In the genomic region with DNA sequence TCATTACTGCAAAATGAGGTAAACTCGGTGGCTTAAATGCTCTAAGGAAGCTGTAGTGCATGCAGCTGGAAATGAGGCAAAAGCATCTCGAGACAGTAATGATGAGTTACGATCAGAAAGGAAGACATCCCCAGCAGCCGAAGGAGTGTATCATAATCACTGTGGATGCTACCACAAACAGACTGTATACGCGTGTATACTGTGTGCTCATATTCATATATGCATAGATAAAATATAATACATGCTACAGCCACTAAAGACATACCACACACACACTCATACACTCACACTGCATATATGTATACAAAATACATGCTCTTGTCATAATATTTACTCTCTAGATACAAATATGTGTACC, we compare ENCODE assay signal across 20 mouse cellular contexts. TPM values are rescaled to one million over a fixed set of nuclear protein-coding genes. Genes with fewer than 3 reads are reported as not detected.
DNase-seq lines count a peak whose midpoint lies in the region; ATAC-seq and TF ChIP-seq lines count a peak whose summit lies in the region.
"Had no signal": no experiment of that assay in that cellular context is flagged by ENCODE, and none has a peak within 500 bp of the region (broad histone marks: within the 10 kb centered on the region; RNA-seq: fewer than 3 reads in every experiment).

No protein-coding gene starts in this region.

- no peaks in the 10 kb centered on the region; the same call in 1 of the 2 replicates for H3K27me3 ChIP-seq in hindbrain, embryonic 11.5 days (ENCODE audit: control insufficient read depth, insufficient read depth, low read length)
- no peaks in the 10 kb centered on the region for H3K27me3 ChIP-seq in hindbrain, embryonic 10.5 days (ENCODE audit: insufficient read depth, poor library complexity, severe bottlenecking)
- H3K27me3 ChIP-seq in neural tube, embryonic 12.5 days (replicated peaks) = no peaks in the 10 kb centered on the region
- no peaks in the 10 kb centered on the region for H3K27me3 ChIP-seq in hindbrain, postnatal 0 days (ENCODE audit: insufficient read depth, low read length)
- no peaks in the 10 kb centered on the region for H3K27me3 ChIP-seq in neural tube, embryonic 15.5 days (replicated peaks)
- H3K27me3 ChIP-seq: CH12.LX; stomach, embryonic 15.5 days had no signal

- no peaks in the 10 kb centered on the region for H3K4me1 ChIP-seq in hindbrain, embryonic 11.5 days (replicated peaks; ENCODE audit: control insufficient read depth, insufficient read depth, low read length)
- H3K4me1 ChIP-seq in hindbrain, embryonic 10.5 days (replicated peaks) = peaks cover 7% of the 10 kb centered on the region
- peaks cover 18% of the 10 kb centered on the region; the same call in 1 of the 2 replicates for H3K4me1 ChIP-seq in neural tube, embryonic 12.5 days
- H3K4me1 ChIP-seq in hindbrain, postnatal 0 days (ENCODE audit: insufficient read depth, low read length) = no peaks in the 10 kb centered on the region; the same call in 1 of the 2 replicates
- peaks cover 19% of the 10 kb centered on the region for H3K4me1 ChIP-seq in neural tube, embryonic 15.5 days

- intact Hi-C loops in left cerebral cortex, postnatal 25 days (cut with DNase I) = loop anchor here (10.0 kb wide), 1 partner anchor 196 kb away; the partner anchor contains the start of gene Wdfy2

- H3K4me3 ChIP-seq in hindbrain, embryonic 11.5 days (ENCODE audit: low read depth, low read length) = no peak overlapping the region
- no peak overlapping the region for H3K4me3 ChIP-seq in hindbrain, embryonic 10.5 days
- no peak overlapping the region for H3K4me3 ChIP-seq in neural tube, embryonic 12.5 days
- H3K4me3 ChIP-seq in hindbrain, postnatal 0 days (ENCODE audit: low read length) = no peak overlapping the region
- H3K4me3 ChIP-seq in neural tube, embryonic 15.5 days (replicated peaks) = peak overlapping the region; percentile 8; the same call in 1 of the 2 replicates
- H3K4me3 ChIP-seq: stomach, embryonic 15.5 days had no signal

- no peaks in the 10 kb centered on the region for H3K9me3 ChIP-seq in hindbrain, embryonic 11.5 days (ENCODE audit: control insufficient read depth, low read length)
- H3K9me3 ChIP-seq in hindbrain, embryonic 10.5 days = no peaks in the 10 kb centered on the region
- H3K9me3 ChIP-seq in neural tube, embryonic 12.5 days = no peaks in the 10 kb centered on the region
- H3K9me3 ChIP-seq in hindbrain, postnatal 0 days (ENCODE audit: low read length) = no peaks in the 10 kb centered on the region
- no peaks in the 10 kb centered on the region for H3K9me3 ChIP-seq in neural tube, embryonic 15.5 days (replicated peaks)
- H3K9me3 ChIP-seq: stomach, embryonic 15.5 days had no signal

- 59% methylated on average over 6 of the region's 6 CpGs for WGBS in hindbrain, embryonic 11.5 days
- WGBS in hindbrain, embryonic 10.5 days = 65% methylated on average over 6 of the region's 6 CpGs
- 41% methylated on average over 6 of the region's 6 CpGs for WGBS in neural tube, embryonic 12.5 days
- 53% methylated on average over 6 of the region's 6 CpGs for WGBS in hindbrain, postnatal 0 days
- WGBS in neural tube, embryonic 15.5 days = 11% methylated on average over 6 of the region's 6 CpGs

- H3K4me2 ChIP-seq in hindbrain, embryonic 11.5 days (replicated peaks; ENCODE audit: low read depth, low read length) = no peak overlapping the region
- H3K4me2 ChIP-seq in neural tube, embryonic 12.5 days (replicated peaks) = peak overlapping the region; percentile 34
- peak overlapping the region; percentile 27 for H3K4me2 ChIP-seq in hindbrain, postnatal 0 days (ENCODE audit: low read depth, low read length)
- H3K4me2 ChIP-seq in neural tube, embryonic 15.5 days = peak overlapping the region; percentile 47

- DNase-seq in hindbrain, embryonic 11.5 days (ENCODE audit: low spot score) = no peak
- no peak for DNase-seq in hindbrain, embryonic 10.5 days (ENCODE audit: low spot score)
- DNase-seq in neural tube, embryonic 10.5 days (ENCODE audit: extremely low spot score, low spot score) = no peak
- DNase-seq in hindbrain, postnatal 0 days (ENCODE audit: low spot score) = no peak
- no peak for DNase-seq in T-cell, adult 2 months (ENCODE audit: low spot score)
- no peak for DNase-seq in left cerebral cortex, postnatal 25 days (ENCODE audit: low spot score in 2 of 2)
- DNase-seq: cerebellum, postnatal 14 days; gastrocnemius, postnatal 25 days; kidney, postnatal 10 days; lung, adult 2 months; spleen, adult 18-20 months; thymus, adult 2 months had no signal

- no peak overlapping the region for H3K27ac ChIP-seq in hindbrain, embryonic 11.5 days (ENCODE audit: low read depth, low read length)
- no peak overlapping the region for H3K27ac ChIP-seq in hindbrain, embryonic 10.5 days
- H3K27ac ChIP-seq in neural tube, embryonic 12.5 days = no peak overlapping the region
- H3K27ac ChIP-seq in hindbrain, postnatal 0 days = peak overlapping the region; percentile 43; the same call in 1 of the 2 replicates
- peak overlapping the region; percentile 82 for H3K27ac ChIP-seq in neural tube, embryonic 15.5 days (replicated peaks)

- H3K9ac ChIP-seq in hindbrain, embryonic 11.5 days (ENCODE audit: low read depth, low read length) = no peak overlapping the region
- H3K9ac ChIP-seq in neural tube, embryonic 12.5 days = no peak overlapping the region
- H3K9ac ChIP-seq in hindbrain, postnatal 0 days (replicated peaks; ENCODE audit: low read length) = no peak overlapping the region
- no peak overlapping the region for H3K9ac ChIP-seq in neural tube, embryonic 15.5 days (replicated peaks)
- H3K9ac ChIP-seq: stomach, embryonic 15.5 days had no signal

- H3K36me3 ChIP-seq in hindbrain, embryonic 11.5 days (ENCODE audit: control insufficient read depth, insufficient read depth, low read length) = no peaks in the 10 kb centered on the region
- no peaks in the 10 kb centered on the region for H3K36me3 ChIP-seq in hindbrain, embryonic 10.5 days
- H3K36me3 ChIP-seq in neural tube, embryonic 12.5 days = no peaks in the 10 kb centered on the region
- no peaks in the 10 kb centered on the region for H3K36me3 ChIP-seq in hindbrain, postnatal 0 days (ENCODE audit: insufficient read depth, low read length)
- no peaks in the 10 kb centered on the region for H3K36me3 ChIP-seq in neural tube, embryonic 15.5 days
- H3K36me3 ChIP-seq: stomach, embryonic 15.5 days had no signal

- ATAC-seq in hindbrain, embryonic 11.5 days (ENCODE audit: low FRiP score) = 0 out of 2 replicates have a peak, but pooled peaks have one; percentile 19
- peak; percentile 79 for ATAC-seq in neural tube, embryonic 12.5 days (ENCODE audit: low FRiP score, low read depth)
- peak; percentile 35; the same call in 1 of the 2 replicates for ATAC-seq in hindbrain, postnatal 0 days
- ATAC-seq in neural tube, embryonic 15.5 days (ENCODE audit: low FRiP score) = no peak; the same call in 1 of the 2 replicates

- TF ChIP-seq CTCF in hindbrain, postnatal 0 days (IDR thresholded peaks at IDR 0.05; ENCODE audit: low read depth) = no peak

RNA-seq across cellular contexts. Expression of gene Serpine3, which starts 25.1 kb away (rescaled TPM):
- polyA plus RNA-seq in hindbrain, embryonic 11.5 days (2014; fragmentation: Nextera tagmentation; extraction: Ambion mirVana) = not detected in 2 replicates
- polyA plus RNA-seq in hindbrain, embryonic 10.5 days (2016; fragmentation: Nextera tagmentation; extraction: Ambion mirVana) = not detected in 2 replicates
- polyA plus RNA-seq in neural tube, embryonic 12.5 days (2016; fragmentation: Nextera tagmentation; extraction: Ambion mirVana) = not detected in 2 replicates
- total RNA-seq in hindbrain, postnatal 0 days (2014; rRNA removed) = not detected in 2 replicates
- not detected in 2 replicates for polyA plus RNA-seq in hindbrain, postnatal 0 days (2015; fragmentation: Nextera tagmentation; extraction: Ambion mirVana)
- polyA plus RNA-seq in neural tube, embryonic 15.5 days (2015; fragmentation: Nextera tagmentation; extraction: Ambion mirVana) = not detected in 2 replicates
- not detected for total RNA-seq in left cerebral cortex, postnatal 25 days (2021)
- total RNA-seq: adrenal gland, adult 2 months; gastrocnemius, postnatal 25 days; left cerebral cortex, postnatal 14 days had no signal
- polyA plus RNA-seq: adrenal gland, adult 2 months; heart, postnatal 0 days; liver, adult 2 months; lung, adult 2 months; stomach, embryonic 15.5 days; thymus, adult 2 months had no signal

Comparison
In these comparisons a context has a peak if more than half of its experiments do, and no peak if none do; other contexts are left out.
1. H3K27ac ChIP-seq: peak in hindbrain, postnatal 0 days (single experiment) and neural tube, embryonic 15.5 days (single experiment); none in hindbrain, embryonic 11.5 days (single experiment), hindbrain, embryonic 10.5 days (single experiment) and neural tube, embryonic 12.5 days (single experiment).